In genomic region chr10:67065277-67065887, GRCm38 (mm10) we compare ENCODE assay signal across 13 mouse cellular contexts. TPM values are rescaled to one million over a fixed set of nuclear protein-coding genes. Genes with fewer than 3 reads are reported as not detected.
DNase-seq lines count a peak whose midpoint lies in the region; ATAC-seq lines count a peak whose summit lies in the region.
"Had no signal": no experiment of that assay in that cellular context is flagged by ENCODE, and none has a peak within 500 bp of the region (broad histone marks: within the 10 kb centered on the region; RNA-seq: fewer than 3 reads in every experiment).

No protein-coding gene starts in this region.

- H3K4me3 ChIP-seq in hindbrain, embryonic 10.5 days, result no peak overlapping the region
- no peak overlapping the region for H3K4me3 ChIP-seq in hindbrain, embryonic 16.5 days (ENCODE audit: low read length)
- no peak overlapping the region for H3K4me3 ChIP-seq in hindbrain, embryonic 13.5 days
- no peak overlapping the region for H3K4me3 ChIP-seq in neural tube, embryonic 12.5 days
- H3K4me3 ChIP-seq: embryonic facial prominence, embryonic 12.5 days; stomach, embryonic 15.5 days had no signal

- H3K27me3 ChIP-seq in hindbrain, embryonic 10.5 days (ENCODE audit: insufficient read depth, poor library complexity, severe bottlenecking), result no peaks in the 10 kb centered on the region
- no peaks in the 10 kb centered on the region for H3K27me3 ChIP-seq in hindbrain, embryonic 16.5 days (replicated peaks; ENCODE audit: control insufficient read depth, insufficient read depth, low read length)
- no peaks in the 10 kb centered on the region for H3K27me3 ChIP-seq in hindbrain, embryonic 13.5 days
- no peaks in the 10 kb centered on the region for H3K27me3 ChIP-seq in neural tube, embryonic 12.5 days (replicated peaks)
- H3K27me3 ChIP-seq: embryonic facial prominence, embryonic 12.5 days; stomach, embryonic 15.5 days had no signal

- H3K4me1 ChIP-seq in hindbrain, embryonic 10.5 days (replicated peaks), result peaks cover 27% of the 10 kb centered on the region
- peaks cover 19% of the 10 kb centered on the region for H3K4me1 ChIP-seq in hindbrain, embryonic 16.5 days (ENCODE audit: control insufficient read depth, insufficient read depth, low read depth, low read length)
- peaks cover 28% of the 10 kb centered on the region for H3K4me1 ChIP-seq in hindbrain, embryonic 13.5 days (replicated peaks)
- peaks cover 27% of the 10 kb centered on the region for H3K4me1 ChIP-seq in neural tube, embryonic 12.5 days
- H3K4me1 ChIP-seq: stomach, embryonic 15.5 days had no signal

- H3K27ac ChIP-seq in hindbrain, embryonic 10.5 days, result peak overlapping the region; percentile 37; the same call in 1 of the 2 replicates
- H3K27ac ChIP-seq in hindbrain, embryonic 16.5 days (ENCODE audit: low read depth, low read length), result no peak overlapping the region
- H3K27ac ChIP-seq in hindbrain, embryonic 13.5 days, result peak overlapping the region; percentile 71
- peak overlapping the region; percentile 15; the same call in 1 of the 2 replicates for H3K27ac ChIP-seq in neural tube, embryonic 12.5 days
- H3K27ac ChIP-seq: embryonic facial prominence, embryonic 12.5 days; stomach, embryonic 15.5 days had no signal

- no peak for ATAC-seq in hindbrain, embryonic 16.5 days
- ATAC-seq in hindbrain, embryonic 13.5 days (ENCODE audit: low FRiP score), result peak; percentile 2; the same call in 1 of the 2 replicates
- ATAC-seq in neural tube, embryonic 12.5 days (ENCODE audit: low FRiP score, low read depth), result 0 out of 2 replicates have a peak, but pooled peaks have one; percentile 3
- ATAC-seq: intestine, postnatal 0 days had no signal

- peaks cover 4% of the 10 kb centered on the region; the same call in 1 of the 2 replicates for H3K36me3 ChIP-seq in hindbrain, embryonic 10.5 days
- H3K36me3 ChIP-seq in hindbrain, embryonic 16.5 days (ENCODE audit: control insufficient read depth, insufficient read depth, low read length), result no peaks in the 10 kb centered on the region
- H3K36me3 ChIP-seq in hindbrain, embryonic 13.5 days, result no peaks in the 10 kb centered on the region; the same call in 1 of the 2 replicates
- H3K36me3 ChIP-seq in neural tube, embryonic 12.5 days, result no peaks in the 10 kb centered on the region
- H3K36me3 ChIP-seq: embryonic facial prominence, embryonic 12.5 days; stomach, embryonic 15.5 days had no signal

- DNase-seq in hindbrain, embryonic 10.5 days (ENCODE audit: low spot score), result no peak
- DNase-seq in CD4-positive, CD25-positive, alpha-beta regulatory T cell, adult 2 months (ENCODE audit: low read depth, low spot score), result peak; percentile 53
- no peak for DNase-seq in thymus, postnatal 36 days
- DNase-seq in ovary, postnatal 14 days (ENCODE audit: low spot score), result no peak
- DNase-seq: cerebellum, postnatal 10 days; thymus, postnatal 4 days had no signal

- WGBS in hindbrain, embryonic 10.5 days, result 82% methylated on average over 7 of the region's 7 CpGs
- whole genome bisulfite sequencing in hindbrain, embryonic 16.5 days, result 73% methylated on average over 7 of the region's 7 CpGs
- WGBS in hindbrain, embryonic 13.5 days, result 76% methylated on average over 7 of the region's 7 CpGs
- 78% methylated on average over 7 of the region's 7 CpGs for WGBS in neural tube, embryonic 12.5 days

- no peak overlapping the region for H3K9ac ChIP-seq in hindbrain, embryonic 16.5 days (ENCODE audit: low read depth, low read length)
- no peak overlapping the region for H3K9ac ChIP-seq in hindbrain, embryonic 13.5 days
- no peak overlapping the region for H3K9ac ChIP-seq in neural tube, embryonic 12.5 days
- H3K9ac ChIP-seq: embryonic facial prominence, embryonic 12.5 days; stomach, embryonic 15.5 days had no signal

- no peak overlapping the region for H3K4me2 ChIP-seq in hindbrain, embryonic 16.5 days (ENCODE audit: low read length)
- H3K4me2 ChIP-seq in hindbrain, embryonic 13.5 days, result no peak overlapping the region
- no peak overlapping the region for H3K4me2 ChIP-seq in neural tube, embryonic 12.5 days (replicated peaks)
- H3K4me2 ChIP-seq: embryonic facial prominence, embryonic 12.5 days; liver, embryonic 11.5 days; stomach, embryonic 15.5 days had no signal

- H3K9me3 ChIP-seq in hindbrain, embryonic 10.5 days, result no peaks in the 10 kb centered on the region
- H3K9me3 ChIP-seq in hindbrain, embryonic 16.5 days (ENCODE audit: control insufficient read depth, low read length), result no peaks in the 10 kb centered on the region; the same call in 1 of the 2 replicates
- H3K9me3 ChIP-seq in hindbrain, embryonic 13.5 days, result no peaks in the 10 kb centered on the region
- H3K9me3 ChIP-seq in neural tube, embryonic 12.5 days, result no peaks in the 10 kb centered on the region
- H3K9me3 ChIP-seq: stomach, embryonic 15.5 days had no signal

RNA-seq across cellular contexts. Expression of gene Jmjd1c, which starts 30.5 kb away (rescaled TPM):
- 32.7 and 36.7 TPM in 2 replicates for polyA plus RNA-seq in hindbrain, embryonic 10.5 days (2016; fragmentation: Nextera tagmentation; extraction: Ambion mirVana)
- polyA plus RNA-seq in hindbrain, embryonic 16.5 days (2015; fragmentation: Nextera tagmentation; extraction: Ambion mirVana), result 33.4 and 35.5 TPM in 2 replicates
- polyA plus RNA-seq in hindbrain, embryonic 13.5 days (2015; fragmentation: Nextera tagmentation; extraction: Ambion mirVana), result 47.7 and 50.3 TPM in 2 replicates
- polyA plus RNA-seq in neural tube, embryonic 12.5 days (2016; fragmentation: Nextera tagmentation; extraction: Ambion mirVana), result 63.8 and 63.9 TPM in 2 replicates

RNA-seq across cellular contexts. Expression of gene Reep3, which starts 31.4 kb away (rescaled TPM):
- polyA plus RNA-seq in hindbrain, embryonic 10.5 days (2016; fragmentation: Nextera tagmentation; extraction: Ambion mirVana), result 34.7 and 35.1 TPM in 2 replicates
- 32.7 and 36.2 TPM in 2 replicates for polyA plus RNA-seq in hindbrain, embryonic 16.5 days (2015; fragmentation: Nextera tagmentation; extraction: Ambion mirVana)
- polyA plus RNA-seq in hindbrain, embryonic 13.5 days (2015; fragmentation: Nextera tagmentation; extraction: Ambion mirVana), result 42.6 and 44.9 TPM in 2 replicates
- 57.5 and 62.1 TPM in 2 replicates for polyA plus RNA-seq in neural tube, embryonic 12.5 days (2016; fragmentation: Nextera tagmentation; extraction: Ambion mirVana)
